Mouse (Mus musculus) ES-Bruce4 (cell line): Measurements from ENCODE around the gene Rnf43.

ENCODE experiments used
- EP300 ChIP-seq: IDR thresholded peaks from 2 replicates; pipeline ENCODE4 v1.6.1; 2011; ENCODE audit warnings: low read depth, low read length; ENCODE audit not compliant: insufficient read depth
- POLR2A ChIP-seq: IDR thresholded peaks from one replicate; pipeline ENCODE4 v1.8.1; 2011; ENCODE audit warnings: low read length; ENCODE audit not compliant: insufficient read depth

- no peak for TF ChIP-seq POLR2A
- TF ChIP-seq EP300 = no peak
Measured at GRCm38 (mm10) chr11:87778100-87778765, 115.7 kb downstream of the Rnf43 start.
